8 mouse cellular contexts compared by ENCODE assay signal in genomic region chr2:156497915-156498314, GRCm38 (mm10). TPM values are rescaled to one million over a fixed set of nuclear protein-coding genes. Genes with fewer than 3 reads are reported as not detected.
A peak's percentile ranks its signal among the peaks of the same experiment; 100 is the strongest.
DNase-seq lines count a peak whose midpoint lies in the region; ATAC-seq and TF ChIP-seq lines count a peak whose summit lies in the region.

No protein-coding gene starts in this region.

- TF ChIP-seq CTCF in testis, adult 2 months (IDR thresholded peaks at IDR 0.05; ENCODE audit: control insufficient read depth, insufficient read depth, insufficient replicate concordance, low read depth, low read length), result peak; percentile 65; the same call in 1 of the 2 replicates

- peaks cover 44% of the 10 kb centered on the region for H3K4me1 ChIP-seq in forebrain, embryonic 10.5 days
- peaks cover 12% of the 10 kb centered on the region for H3K4me1 ChIP-seq in forebrain, embryonic 12.5 days
- H3K4me1 ChIP-seq in testis, adult 2 months (ENCODE audit: control insufficient read depth, insufficient read depth, low read length), result no peaks in the 10 kb centered on the region
- H3K4me1 ChIP-seq in hindbrain, embryonic 12.5 days, result peaks cover 13% of the 10 kb centered on the region
- H3K4me1 ChIP-seq in liver, embryonic 15.5 days (replicated peaks), result peaks cover 49% of the 10 kb centered on the region

- H3K27me3 ChIP-seq in forebrain, embryonic 10.5 days (ENCODE audit: poor library complexity, severe bottlenecking), result no peaks in the 10 kb centered on the region
- H3K27me3 ChIP-seq in forebrain, embryonic 12.5 days, result no peaks in the 10 kb centered on the region
- H3K27me3 ChIP-seq in testis, adult 2 months (ENCODE audit: control insufficient read depth, insufficient read depth, low read length), result no peaks in the 10 kb centered on the region
- H3K27me3 ChIP-seq in hindbrain, embryonic 12.5 days, result no peaks in the 10 kb centered on the region
- H3K27me3 ChIP-seq in liver, embryonic 15.5 days, result no peaks in the 10 kb centered on the region

- no peak overlapping the region for H3K4me3 ChIP-seq in forebrain, embryonic 10.5 days
- H3K4me3 ChIP-seq in forebrain, embryonic 12.5 days (replicated peaks), result no peak overlapping the region
- H3K4me3 ChIP-seq in testis, adult 2 months (ENCODE audit: control insufficient read depth, low read depth, low read length), result no peak overlapping the region
- H3K4me3 ChIP-seq in hindbrain, embryonic 12.5 days, result no peak overlapping the region
- no peak overlapping the region for H3K4me3 ChIP-seq in liver, embryonic 15.5 days (replicated peaks)

- H3K36me3 ChIP-seq in forebrain, embryonic 10.5 days (replicated peaks), result peaks cover 29% of the 10 kb centered on the region
- peaks cover 32% of the 10 kb centered on the region for H3K36me3 ChIP-seq in forebrain, embryonic 12.5 days (replicated peaks)
- H3K36me3 ChIP-seq in testis, adult 2 months (ENCODE audit: control insufficient read depth, insufficient read depth, low read length), result no peaks in the 10 kb centered on the region
- peaks cover 57% of the 10 kb centered on the region for H3K36me3 ChIP-seq in hindbrain, embryonic 12.5 days
- H3K36me3 ChIP-seq in liver, embryonic 15.5 days (replicated peaks), result no peaks in the 10 kb centered on the region

- H3K9ac ChIP-seq in forebrain, embryonic 12.5 days, result no peak overlapping the region
- H3K9ac ChIP-seq in hindbrain, embryonic 12.5 days, result no peak overlapping the region
- no peak overlapping the region for H3K9ac ChIP-seq in liver, embryonic 15.5 days

- no peak for TF ChIP-seq POLR2A in testis, adult 2 months (IDR thresholded peaks at IDR 0.05; ENCODE audit: control insufficient read depth, low read depth, low read length)

- no peak overlapping the region for H3K27ac ChIP-seq in forebrain, embryonic 10.5 days
- no peak overlapping the region for H3K27ac ChIP-seq in forebrain, embryonic 12.5 days
- no peak overlapping the region for H3K27ac ChIP-seq in testis, adult 2 months (ENCODE audit: control insufficient read depth, insufficient read depth, low read depth, low read length)
- H3K27ac ChIP-seq in hindbrain, embryonic 12.5 days, result no peak overlapping the region
- H3K27ac ChIP-seq in liver, embryonic 15.5 days (replicated peaks), result 0 out of 2 replicates have a peak overlapping the region, but pooled peaks have one; percentile 20

- no peaks in the 10 kb centered on the region for H3K9me3 ChIP-seq in forebrain, embryonic 10.5 days
- H3K9me3 ChIP-seq in forebrain, embryonic 12.5 days, result no peaks in the 10 kb centered on the region
- no peaks in the 10 kb centered on the region for H3K9me3 ChIP-seq in hindbrain, embryonic 12.5 days (replicated peaks)
- no peaks in the 10 kb centered on the region for H3K9me3 ChIP-seq in liver, embryonic 15.5 days (replicated peaks)

- H3K4me2 ChIP-seq in forebrain, embryonic 12.5 days, result no peak overlapping the region
- no peak overlapping the region for H3K4me2 ChIP-seq in hindbrain, embryonic 12.5 days (replicated peaks)
- no peak overlapping the region for H3K4me2 ChIP-seq in liver, embryonic 15.5 days

- peak; percentile 61 for DNase-seq in forebrain, embryonic 10.5 days (ENCODE audit: extremely low spot score, low spot score)
- DNase-seq in testis, postnatal 14 days (ENCODE audit: low spot score), result no peak
- DNase-seq in cerebellum, postnatal 36 days, result peak; percentile 76 to 78
- peak; percentile 70 to 78 for DNase-seq in right cerebral cortex, adult 2 months (ENCODE audit: low spot score in 2 of 2)

- 49% methylated on average over 5 of the region's 5 CpGs for WGBS in forebrain, embryonic 10.5 days
- WGBS in forebrain, embryonic 12.5 days, result 37% methylated on average over 5 of the region's 5 CpGs
- 47% methylated on average over 5 of the region's 5 CpGs for WGBS in hindbrain, embryonic 12.5 days
- 36% methylated on average over 5 of the region's 5 CpGs for WGBS in liver, embryonic 15.5 days (ENCODE audit: insufficient replicate concordance)

- no peak for ATAC-seq in forebrain, embryonic 12.5 days (ENCODE audit: low FRiP score)
- ATAC-seq in hindbrain, embryonic 12.5 days (ENCODE audit: low FRiP score), result peak; percentile 48; the same call in 1 of the 2 replicates
- no peak for ATAC-seq in liver, embryonic 15.5 days (ENCODE audit: insufficient read depth)

RNA-seq across cellular contexts. Expression of gene Aar2, which starts 49.5 kb away (rescaled TPM):
- 51.6 and 53.4 TPM in 2 replicates for polyA plus RNA-seq in forebrain, embryonic 10.5 days (2016; fragmentation: Nextera tagmentation; extraction: Ambion mirVana)
- 44.1 and 44.7 TPM in 2 replicates for polyA plus RNA-seq in forebrain, embryonic 12.5 days (2016; fragmentation: Nextera tagmentation; extraction: Ambion mirVana)
- polyA plus RNA-seq in testis, adult 2 months (2012; rRNA removed), result 13.8 and 16.2 TPM in 2 replicates
- 43.6 and 48.9 TPM in 2 replicates for polyA plus RNA-seq in hindbrain, embryonic 12.5 days (2016; fragmentation: Nextera tagmentation; extraction: Ambion mirVana)
- 12.2 and 12.3 TPM in 2 replicates for polyA plus RNA-seq in liver, embryonic 15.5 days (2015; fragmentation: Nextera tagmentation; extraction: Ambion mirVana)
